Mouse (Mus musculus) stomach, embryonic 15.5 days (tissue): ENCODE data around the gene Glod4. TPM values are rescaled to one million over a fixed set of nuclear protein-coding genes. Genes with fewer than 3 reads are reported as not detected.

Source experiments
- ATAC-seq: fragments of 200-750 bp; cut with Nextera tagmentation; 2 replicates; pipeline ENCODE4 v1.8.0; 2017; ENCODE audit warnings: low read depth, moderate number of reproducible peaks, moderate TSS enrichment; ENCODE audit not compliant: insufficient read depth, low FRiP score
- H3K27ac ChIP-seq: fragments of 300-500 bp; sonication (generic); 2 replicates; pipeline ENCODE4 v1.5.1; 2015; ENCODE audit warnings: mild to moderate bottlenecking, inconsistent platforms
- H3K27me3 ChIP-seq: fragments of 300-500 bp; sonication (generic); replicated peaks from 2 replicates; pipeline ENCODE4 v1.6.1; 2015; ENCODE audit warnings: inconsistent platforms
- H3K36me3 ChIP-seq: fragments of 300-500 bp; sonication (generic); 2 replicates; pipeline ENCODE4 v1.6.1; 2015; ENCODE audit warnings: inconsistent platforms
- H3K4me1 ChIP-seq: fragments of 300-500 bp; sonication (generic); 2 replicates; pipeline ENCODE4 v1.6.1; 2015; ENCODE audit warnings: inconsistent platforms
- H3K4me2 ChIP-seq: fragments of 300-500 bp; sonication (generic); 2 replicates; pipeline ENCODE4 v1.6.1; 2015; ENCODE audit warnings: mild to moderate bottlenecking, inconsistent platforms
- H3K4me3 ChIP-seq: fragments of 300-500 bp; sonication (generic); replicated peaks from 2 replicates; pipeline ENCODE4 v1.5.1; 2015; ENCODE audit warnings: inconsistent platforms
- H3K9ac ChIP-seq: fragments of 300-500 bp; sonication (generic); 2 replicates; pipeline ENCODE4 v1.6.1; 2015; ENCODE audit warnings: inconsistent platforms
- H3K9me3 ChIP-seq: fragments of 300-500 bp; sonication (generic); 2 replicates; pipeline ENCODE4 v1.6.1; 2016; ENCODE audit warnings: inconsistent platforms
- whole genome bisulfite sequencing: fragments of 180-500 bp; shearing (Covaris S2); methylation state at CpG from one replicate; pipeline ENCODE4 v1.1.7; 2015; 5-methylcytosine and 5-hydroxymethylcytosine counted together
- polyA plus RNA-seq: library from polyadenylated mRNA; unstranded; fragments of >200 nt; fragmentation: Nextera tagmentation; extraction: Ambion mirVana; gene quantifications from 2 replicates; pipeline ENCODE4 v1.2.1, GENCODE M21; 2015

The Glod4 gene
- polyA plus RNA-seq, 1 experiment from 2014 or later, result 119 TPM

DNA sequence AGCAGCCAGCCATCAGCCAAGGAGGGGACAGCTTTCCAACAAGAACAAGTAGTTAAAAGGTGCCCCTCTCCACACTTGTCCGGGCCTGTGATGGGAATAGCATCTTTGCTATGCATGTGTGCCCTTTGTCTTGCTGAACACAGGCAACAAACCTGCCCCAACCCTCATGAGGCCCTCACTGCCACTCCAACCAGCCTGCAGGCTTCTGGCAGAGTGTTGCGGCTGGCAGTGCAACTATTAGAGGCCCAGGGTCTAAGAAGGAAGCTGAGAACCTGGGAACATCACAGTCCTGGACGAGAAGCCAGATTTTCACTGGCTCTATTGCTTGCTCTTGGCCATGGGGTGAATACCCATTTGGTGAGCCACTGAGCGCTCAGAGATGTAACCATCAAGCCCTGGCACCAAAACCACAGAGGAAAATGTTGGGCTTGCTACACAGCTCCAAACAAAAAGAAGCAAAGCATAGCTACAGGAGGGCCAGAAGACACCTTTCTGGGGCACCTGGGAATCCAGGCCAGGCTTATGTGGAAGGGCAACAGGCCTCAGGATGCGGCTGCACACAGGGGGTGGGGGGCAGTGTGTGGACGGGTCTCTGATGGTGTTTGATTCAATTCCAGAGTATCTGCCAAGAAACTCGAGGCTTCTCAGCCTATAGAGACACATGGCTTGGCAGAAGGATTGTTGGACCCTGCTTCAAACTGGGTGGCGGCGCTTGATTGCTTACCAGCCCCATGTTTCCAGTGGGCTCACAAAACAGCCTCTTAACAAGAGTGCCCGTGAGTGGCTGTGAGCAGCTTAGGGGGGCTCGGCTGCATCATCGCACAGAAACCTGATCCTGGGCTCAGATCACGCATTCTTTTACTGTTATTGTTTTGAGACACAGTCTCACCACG, 35.7 kb upstream of the Glod4 start:
- Histone ChIP-seq H3K36me3 (0 out of 2 replicates have a peak, but pooled peaks cover 4% of the 10 kb centered on the region), H3K4me2 (no peak overlapping the region), H3K9ac (no peak overlapping the region), H3K9me3 (no peaks in the 10 kb centered on the region), H3K27ac (0 out of 2 replicates have a peak overlapping the region, but pooled peaks have one; percentile 37), H3K4me3 (no peak overlapping the region), H3K4me1 (peaks cover 3% of the 10 kb centered on the region; the same call in 1 of the 2 replicates), H3K27me3 (no peaks in the 10 kb centered on the region)
- ATAC-seq, result no peak
- 62% methylated on average over 14 of the region's 14 CpGs for WGBS

DNA sequence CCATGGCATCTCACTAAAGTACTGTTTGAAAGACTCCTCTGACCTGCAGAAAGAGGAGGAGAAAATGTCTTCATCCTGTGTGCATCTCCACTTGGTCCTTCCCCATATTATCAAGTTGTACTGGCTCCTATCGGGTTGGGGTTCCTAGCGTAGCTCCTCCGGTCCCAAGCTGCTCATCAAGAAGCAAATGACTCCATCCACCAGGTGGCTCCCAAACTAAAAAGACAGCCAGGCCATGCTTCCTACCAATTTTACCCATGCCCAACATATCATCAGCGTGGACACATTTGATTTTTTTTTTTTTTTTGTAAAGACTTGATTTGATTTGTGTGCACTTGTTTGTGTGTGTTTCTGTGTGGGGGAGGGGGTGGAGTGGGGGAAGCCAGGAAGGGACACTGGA, 28.9 kb upstream of the Glod4 start:
- H3K36me3 ChIP-seq, result peaks cover 14% of the 10 kb centered on the region; the same call in 1 of the 2 replicates
- no peak overlapping the region for H3K9ac ChIP-seq
- no peaks in the 10 kb centered on the region for H3K4me1 ChIP-seq
- ATAC-seq, result no peak
- no peak overlapping the region for H3K4me2 ChIP-seq
- no peaks in the 10 kb centered on the region for H3K27me3 ChIP-seq
- H3K4me3 ChIP-seq, result no peak overlapping the region
- no peaks in the 10 kb centered on the region for H3K9me3 ChIP-seq
- 73% methylated on average over 4 of the region's 4 CpGs for WGBS
- H3K27ac ChIP-seq, result no peak overlapping the region

DNA sequence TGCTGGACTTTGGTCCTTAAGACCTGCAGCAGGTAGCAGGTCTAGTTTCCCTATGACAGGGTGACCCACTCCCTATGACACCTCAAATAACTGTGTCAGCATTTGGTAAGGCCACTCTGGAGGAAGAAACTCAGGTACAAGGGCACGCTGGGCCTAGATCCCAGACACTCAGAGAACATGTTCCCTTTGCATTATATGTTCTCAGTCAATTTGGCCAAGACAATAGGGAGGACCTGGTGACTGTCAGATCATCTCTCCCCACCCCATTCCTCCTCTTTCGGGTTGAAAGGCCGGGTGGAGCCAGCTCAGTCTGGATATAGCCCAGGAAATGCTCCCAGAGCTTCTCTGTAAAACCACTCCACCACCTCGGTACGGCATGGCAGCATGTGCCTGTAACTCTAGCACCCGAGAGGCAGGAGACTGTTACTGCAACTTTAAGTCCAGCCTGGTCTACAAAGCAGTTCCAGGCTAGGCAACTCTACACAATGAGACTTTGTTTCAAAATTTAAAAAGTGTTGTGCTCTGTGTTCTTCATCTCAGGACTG, 25.1 kb upstream of the Glod4 start:
- Histone ChIP-seq H3K4me1 (no peaks in the 10 kb centered on the region), H3K27ac (peak overlapping the region; percentile 45; the same call in 1 of the 2 replicates), H3K9ac (no peak overlapping the region), H3K36me3 (peaks cover 13% of the 10 kb centered on the region; the same call in 1 of the 2 replicates), H3K4me2 (no peak overlapping the region), H3K27me3 (no peaks in the 10 kb centered on the region), H3K9me3 (no peaks in the 10 kb centered on the region), H3K4me3 (no peak overlapping the region)
- WGBS, result 67% methylated on average over 6 of the region's 6 CpGs
- no peak for ATAC-seq

DNA sequence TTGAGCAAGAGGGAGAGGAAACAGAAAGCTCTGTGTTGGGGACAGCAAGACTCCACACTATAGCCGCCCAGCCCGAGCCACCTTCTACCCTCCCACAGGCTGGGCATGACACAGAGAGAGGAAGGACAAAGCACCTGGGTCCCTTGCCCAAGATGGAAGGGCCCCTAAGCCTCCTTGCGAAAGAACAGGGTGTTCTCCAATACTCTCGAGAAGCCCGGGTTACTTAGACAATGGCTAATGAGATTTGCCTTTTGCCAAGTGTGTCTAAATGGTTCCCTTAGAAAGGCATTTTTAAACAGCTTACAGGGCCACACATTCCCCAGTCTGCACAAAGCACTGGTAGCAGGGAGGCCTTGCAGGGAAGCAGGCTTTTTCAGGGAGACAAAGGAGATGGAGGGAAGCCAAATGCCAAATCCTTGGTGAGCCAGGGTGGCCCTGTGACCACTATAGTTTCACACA, 24.5 kb upstream of the Glod4 start:
- no peaks in the 10 kb centered on the region for H3K27me3 ChIP-seq
- no peaks in the 10 kb centered on the region for H3K9me3 ChIP-seq
- no peak overlapping the region for H3K9ac ChIP-seq
- peak overlapping the region; percentile 45 for H3K27ac ChIP-seq
- peaks cover 7% of the 10 kb centered on the region; the same call in 1 of the 2 replicates for H3K36me3 ChIP-seq
- no peak overlapping the region for H3K4me2 ChIP-seq
- H3K4me1 ChIP-seq, result 0 out of 2 replicates have a peak, but pooled peaks cover 1% of the 10 kb centered on the region
- WGBS, result 60% methylated on average over 5 of the region's 5 CpGs
- no peak overlapping the region for H3K4me3 ChIP-seq
- ATAC-seq, result no peak

DNA sequence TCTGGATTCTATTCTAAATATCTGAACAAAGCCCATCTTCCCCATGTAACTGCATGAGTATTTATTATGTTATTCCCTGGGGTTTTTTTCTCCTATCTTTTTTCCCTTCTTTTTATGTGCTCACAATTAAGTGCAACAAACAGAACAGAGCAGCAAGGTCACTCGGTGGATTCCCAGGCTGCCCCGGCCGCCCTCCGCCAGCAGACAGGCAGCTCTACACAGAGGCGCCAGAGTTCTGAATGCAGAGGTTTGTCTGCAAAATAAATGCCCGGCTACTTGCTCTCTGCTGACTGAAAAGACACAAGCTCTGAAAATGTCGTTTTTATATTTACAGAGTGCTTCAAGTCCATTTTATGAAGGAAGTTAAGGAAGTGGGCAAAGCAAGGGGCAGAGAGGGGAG, 24.0 kb upstream of the Glod4 start:
- WGBS, result 59% methylated on average over 7 of the region's 7 CpGs
- peak overlapping the region; percentile 45; the same call in 1 of the 2 replicates for H3K27ac ChIP-seq
- H3K36me3 ChIP-seq, result peaks cover 4% of the 10 kb centered on the region; the same call in 1 of the 2 replicates
- no peak for ATAC-seq
- 0 out of 2 replicates have a peak, but pooled peaks cover 4% of the 10 kb centered on the region for H3K4me1 ChIP-seq
- no peak overlapping the region for H3K4me3 ChIP-seq
- no peaks in the 10 kb centered on the region for H3K9me3 ChIP-seq
- no peak overlapping the region for H3K9ac ChIP-seq
- no peaks in the 10 kb centered on the region for H3K27me3 ChIP-seq
- H3K4me2 ChIP-seq, result no peak overlapping the region

DNA sequence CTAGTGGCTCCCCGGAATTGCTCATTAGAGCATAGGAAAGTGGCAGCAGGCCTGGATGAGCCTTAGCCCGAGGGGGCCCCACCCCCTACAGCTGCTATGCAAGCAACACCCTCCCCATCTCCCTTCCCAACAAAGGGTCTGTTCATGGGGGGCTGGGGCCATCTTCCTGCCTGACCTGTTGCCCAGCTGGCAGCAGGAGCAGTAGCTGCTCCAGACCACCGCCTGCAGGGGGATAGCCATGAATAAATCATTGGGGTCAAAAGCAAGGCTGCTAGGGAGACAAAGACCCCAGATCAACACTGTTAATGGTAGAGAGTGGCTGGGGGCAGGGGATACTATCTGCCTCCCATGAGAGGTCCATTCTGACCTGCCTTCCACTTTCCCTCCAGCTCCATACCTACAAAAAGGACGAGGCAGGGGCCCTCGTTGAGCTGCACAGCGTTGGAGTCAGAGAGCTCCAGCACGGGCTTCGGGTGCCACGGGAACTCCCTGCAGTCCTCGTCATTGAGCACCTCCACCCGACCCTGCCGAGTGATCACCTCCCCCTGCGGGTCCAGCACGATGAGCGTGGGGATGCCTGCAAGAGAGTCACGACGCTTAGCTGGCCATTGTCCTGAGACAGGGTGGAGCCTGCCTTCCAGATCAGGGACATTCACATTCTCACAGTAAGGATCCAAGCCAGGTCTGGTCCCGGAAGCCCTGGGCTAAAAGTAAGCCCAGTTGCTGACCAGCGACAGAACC, 19.3 kb upstream of the Glod4 start:
- no peak overlapping the region for H3K4me2 ChIP-seq
- 38% methylated on average over 19 of the region's 19 CpGs for WGBS
- ATAC-seq, result no peak
- no peak overlapping the region for H3K4me3 ChIP-seq
- 0 out of 2 replicates have a peak, but pooled peaks cover 4% of the 10 kb centered on the region for H3K4me1 ChIP-seq
- H3K9me3 ChIP-seq, result no peaks in the 10 kb centered on the region
- no peak overlapping the region for H3K9ac ChIP-seq
- H3K27ac ChIP-seq, result no peak overlapping the region
- no peaks in the 10 kb centered on the region for H3K36me3 ChIP-seq
- no peaks in the 10 kb centered on the region for H3K27me3 ChIP-seq

DNA sequence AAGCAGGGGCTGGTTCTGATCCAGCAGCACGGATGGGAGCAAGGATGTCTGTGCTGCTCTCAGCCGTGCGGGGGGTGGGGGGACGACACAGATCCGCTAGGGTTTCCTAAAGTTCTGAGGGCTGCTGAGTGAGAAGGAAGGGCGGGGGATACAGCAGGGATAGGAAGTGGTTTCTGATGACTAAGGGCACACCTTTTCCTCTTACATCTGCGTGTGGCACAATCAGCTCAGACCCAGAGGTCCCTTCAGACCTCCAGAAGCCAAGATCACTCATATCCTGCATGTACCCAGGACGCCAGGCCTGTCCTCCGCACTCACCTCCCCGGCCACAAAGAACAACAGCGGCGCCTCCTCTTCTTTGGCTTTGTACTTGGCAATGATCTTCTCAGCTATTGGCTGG, 17.7 kb upstream of the Glod4 start:
- H3K36me3 ChIP-seq, result no peaks in the 10 kb centered on the region; the same call in 1 of the 2 replicates

DNA sequence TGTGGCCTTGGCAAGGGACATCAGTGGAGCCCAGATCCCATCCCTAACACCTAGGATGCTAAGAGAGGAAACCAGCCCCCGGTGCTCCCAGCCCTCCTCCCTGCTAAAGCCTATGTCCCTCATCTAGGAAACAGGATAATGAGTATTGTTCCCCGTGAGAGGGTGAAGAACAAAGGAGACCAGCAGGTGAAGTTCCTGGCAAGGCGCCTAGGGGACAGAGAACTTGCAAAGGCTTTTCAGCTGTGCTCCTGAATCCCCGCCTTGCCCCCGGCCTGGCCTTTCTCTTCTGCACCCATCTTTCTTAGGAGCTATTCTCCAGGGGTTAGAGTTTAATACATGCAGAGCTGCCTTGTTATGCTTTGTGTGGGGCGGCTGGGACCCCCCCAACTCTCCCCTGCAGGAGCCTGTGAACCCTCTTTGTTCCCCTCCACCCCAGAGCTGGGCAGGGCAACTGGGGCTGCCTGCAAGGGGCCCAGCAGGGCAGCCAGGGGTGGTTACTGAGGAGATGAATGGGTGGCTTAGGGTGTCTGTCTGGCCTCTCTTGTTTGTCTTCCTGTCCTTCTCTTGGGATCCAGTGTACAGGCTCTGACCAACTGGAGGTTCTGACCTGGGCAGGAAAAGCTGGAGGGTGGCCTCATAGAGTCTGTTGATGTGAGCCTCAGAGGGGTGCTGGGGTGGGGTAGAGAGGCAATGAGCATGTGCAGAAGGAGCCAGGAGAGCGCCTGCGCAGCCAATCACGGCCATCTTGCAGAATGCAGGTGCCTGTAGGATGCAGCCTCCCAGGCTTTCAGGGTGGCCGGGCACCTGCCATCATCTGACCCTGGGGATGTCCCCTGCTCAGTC, 16.9 kb upstream of the Glod4 start:
- H3K27ac ChIP-seq, result no peak overlapping the region
- no peak overlapping the region for H3K4me3 ChIP-seq
- no peak overlapping the region for H3K9ac ChIP-seq
- peaks cover under 1% of the 10 kb centered on the region; the same call in 1 of the 2 replicates for H3K36me3 ChIP-seq
- H3K4me1 ChIP-seq, result 0 out of 2 replicates have a peak, but pooled peaks cover 4% of the 10 kb centered on the region
- no peak for ATAC-seq
- no peaks in the 10 kb centered on the region for H3K9me3 ChIP-seq
- 65% methylated on average over 10 of the region's 10 CpGs for WGBS
- no peak overlapping the region for H3K4me2 ChIP-seq
- H3K27me3 ChIP-seq, result no peaks in the 10 kb centered on the region

More for the DNA sequence above, 17.7 kb upstream of the Glod4 start:
- Histone ChIP-seq H3K4me3 (no peak overlapping the region), H3K9ac (no peak overlapping the region), H3K4me1 (0 out of 2 replicates have a peak, but pooled peaks cover 4% of the 10 kb centered on the region), H3K27me3 (no peaks in the 10 kb centered on the region), H3K27ac (no peak overlapping the region), H3K9me3 (no peaks in the 10 kb centered on the region), H3K4me2 (no peak overlapping the region)
- WGBS, result 64% methylated on average over 12 of the region's 12 CpGs
- ATAC-seq, result no peak

DNA sequence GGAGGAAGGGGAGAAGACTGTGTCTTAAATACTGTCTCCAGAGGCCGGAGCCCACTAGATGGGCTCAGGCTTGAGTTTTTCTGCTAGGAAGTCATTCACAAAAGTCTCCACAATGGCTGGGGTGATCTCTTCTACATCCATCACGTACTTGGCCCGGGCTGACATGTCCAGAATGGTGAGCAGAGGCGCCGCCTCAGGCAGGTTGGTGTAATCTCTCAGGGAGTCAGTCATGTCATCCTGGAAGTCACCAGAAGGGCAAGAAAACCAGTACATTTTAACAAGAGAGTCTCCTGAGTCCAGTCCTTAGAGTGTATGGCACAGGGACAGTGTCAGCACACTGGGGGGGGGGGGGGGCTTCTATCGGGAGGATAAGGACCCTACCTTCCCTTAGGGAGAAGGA, 15.0 kb upstream of the Glod4 start:
- Histone ChIP-seq H3K36me3 (peaks cover 3% of the 10 kb centered on the region; the same call in 1 of the 2 replicates), H3K4me2 (no peak overlapping the region), H3K27ac (no peak overlapping the region), H3K4me1 (0 out of 2 replicates have a peak, but pooled peaks cover 9% of the 10 kb centered on the region), H3K4me3 (no peak overlapping the region), H3K9me3 (no peaks in the 10 kb centered on the region), H3K27me3 (no peaks in the 10 kb centered on the region), H3K9ac (no peak overlapping the region)
- WGBS, result 72% methylated on average over 6 of the region's 6 CpGs
- no peak for ATAC-seq

DNA sequence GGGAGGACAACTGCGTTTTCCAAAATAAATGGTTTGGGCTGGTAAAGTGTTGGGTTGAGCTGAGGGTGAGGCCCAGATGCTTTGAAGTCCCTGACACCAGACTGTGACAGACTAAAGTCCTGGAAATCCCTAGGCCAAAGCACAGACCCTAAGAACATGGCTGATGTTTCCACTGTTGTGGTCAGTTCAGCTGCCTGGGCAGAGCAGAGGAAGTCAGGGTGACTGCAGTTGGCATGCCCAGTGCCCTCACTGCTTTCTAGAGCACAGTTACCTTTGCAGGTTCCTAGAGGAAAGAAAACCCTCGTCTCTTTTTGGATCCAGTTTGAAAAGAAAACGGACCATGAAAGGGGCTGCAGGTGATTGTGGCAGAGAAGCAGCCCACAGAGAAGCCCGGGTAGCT, 13.9 kb upstream of the Glod4 start:
- H3K4me1 ChIP-seq, result 0 out of 2 replicates have a peak, but pooled peaks cover 5% of the 10 kb centered on the region
- ATAC-seq, result no peak
- H3K4me2 ChIP-seq, result no peak overlapping the region
- H3K4me3 ChIP-seq, result no peak overlapping the region
- no peaks in the 10 kb centered on the region for H3K9me3 ChIP-seq
- WGBS, result 73% methylated on average over 4 of the region's 4 CpGs
- H3K27ac ChIP-seq, result no peak overlapping the region
- no peak overlapping the region for H3K9ac ChIP-seq
- H3K27me3 ChIP-seq, result no peaks in the 10 kb centered on the region
- H3K36me3 ChIP-seq, result peaks cover 3% of the 10 kb centered on the region; the same call in 1 of the 2 replicates

DNA sequence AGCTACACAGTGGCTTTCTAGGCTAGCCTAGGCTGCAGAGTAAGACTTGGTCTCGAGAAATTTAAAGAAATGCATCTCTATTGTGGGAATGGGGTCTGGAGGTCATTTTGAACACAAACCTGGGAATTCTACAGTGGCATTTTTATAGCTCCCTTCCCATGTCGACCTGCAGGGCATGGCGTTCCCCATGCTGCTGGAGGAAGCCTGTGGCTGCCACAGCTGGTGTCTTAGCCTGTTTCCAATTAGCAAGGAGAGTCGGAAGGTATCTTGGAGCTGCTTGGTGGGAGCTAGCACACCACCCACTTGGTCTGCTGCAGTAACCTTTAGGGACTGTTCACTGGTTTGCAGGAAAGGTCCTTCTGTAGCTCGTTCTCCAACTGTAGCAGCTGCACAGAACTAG, 12.6 kb upstream of the Glod4 start:
- no peak for ATAC-seq
- Histone ChIP-seq H3K9ac (no peak overlapping the region), H3K9me3 (no peaks in the 10 kb centered on the region), H3K36me3 (peaks cover 3% of the 10 kb centered on the region; the same call in 1 of the 2 replicates), H3K27me3 (no peaks in the 10 kb centered on the region), H3K4me2 (no peak overlapping the region), H3K4me3 (no peak overlapping the region), H3K4me1 (0 out of 2 replicates have a peak, but pooled peaks cover 5% of the 10 kb centered on the region), H3K27ac (no peak overlapping the region)
- WGBS, result 42% methylated on average over 5 of the region's 5 CpGs
